Mouse (Mus musculus): ENCODE data around the gene Ajuba.
A peak's percentile ranks its signal among the peaks of the same experiment; 100 is the strongest.

GRCm38 (mm10) chr14:54523600-54523999, 53.8 kb downstream of the Ajuba start:
- TF ChIP-seq CHD2 (IDR thresholded peaks at IDR 0.05; ENCODE audit: low read depth, low read length) (no peak), ZC3H11A (IDR thresholded peaks at IDR 0.05; ENCODE audit: borderline replicate concordance, low read depth, low read length) (peak; percentile 28; the same call in 1 of the 2 replicates), HCFC1 (IDR thresholded peaks at IDR 0.05; ENCODE audit: borderline replicate concordance, insufficient read depth, low read length) (no peak), ZNF384 (IDR thresholded peaks at IDR 0.05; ENCODE audit: low read depth, low read length) (peak; percentile 89)

Data from ES-E14 (cell line).